Mouse (Mus musculus): ENCODE data around the gene Tex33. TPM values are rescaled to one million over a fixed set of nuclear protein-coding genes. Genes with fewer than 3 reads are reported as not detected.

Gene Tex33
- polyA plus RNA-seq, 1 experiment, result not detected

DNA sequence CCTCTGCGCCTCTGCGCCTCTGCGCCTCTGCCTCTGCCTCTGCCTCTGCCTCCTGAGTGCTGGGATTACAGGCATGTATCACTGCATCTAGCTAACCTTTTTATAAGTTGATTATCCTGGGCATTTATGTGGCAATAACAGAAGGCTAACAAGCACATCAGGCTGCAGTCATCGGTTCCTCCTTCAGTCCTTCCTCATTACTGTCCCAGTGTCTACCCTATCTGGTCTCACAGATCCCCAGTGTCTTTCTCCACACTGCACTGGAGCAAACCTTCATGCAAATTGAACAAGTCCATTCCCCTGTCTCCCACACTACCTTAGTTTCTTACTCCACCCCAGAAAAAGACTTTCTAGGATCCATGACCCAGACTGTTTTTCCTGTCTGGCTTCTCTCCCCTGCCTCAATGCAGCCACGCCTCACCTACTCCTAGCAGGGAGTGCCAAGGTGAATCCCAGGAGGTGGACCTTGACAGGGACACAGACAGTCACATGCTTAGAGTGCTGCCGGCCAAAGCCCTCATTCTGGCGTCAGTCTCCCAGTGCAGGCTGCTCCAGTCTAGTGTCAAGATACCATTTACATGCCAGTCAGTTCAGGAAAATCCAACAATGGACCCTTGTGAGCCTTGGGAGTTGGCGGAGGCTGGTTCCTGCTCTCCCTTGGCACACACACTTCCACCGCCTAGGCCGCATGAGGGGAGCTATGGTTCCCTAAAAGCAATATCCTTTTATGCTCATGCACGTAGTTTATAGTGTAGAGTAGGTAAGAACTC, 12.1 kb downstream of the Tex33 start:
- 0 out of 2 replicates have a peak, but pooled peaks cover 4% of the 10 kb centered on the region for H3K4me1 ChIP-seq (ENCODE audit: control insufficient read depth, insufficient read depth, low read length)
- TF ChIP-seq CTCF (IDR thresholded peaks at IDR 0.05; ENCODE audit: extremely low read depth, insufficient read depth, low read length) (no peak), POLR2A (IDR thresholded peaks at IDR 0.05; ENCODE audit: extremely low read depth, insufficient read depth, low read length) (no peak)
- H3K27ac ChIP-seq (ENCODE audit: insufficient read depth, low read length), result peak overlapping the region; percentile 79; the same call in 1 of the 2 replicates
- H3K4me3 ChIP-seq (ENCODE audit: insufficient read depth, low read length), result no peak overlapping the region

DNA sequence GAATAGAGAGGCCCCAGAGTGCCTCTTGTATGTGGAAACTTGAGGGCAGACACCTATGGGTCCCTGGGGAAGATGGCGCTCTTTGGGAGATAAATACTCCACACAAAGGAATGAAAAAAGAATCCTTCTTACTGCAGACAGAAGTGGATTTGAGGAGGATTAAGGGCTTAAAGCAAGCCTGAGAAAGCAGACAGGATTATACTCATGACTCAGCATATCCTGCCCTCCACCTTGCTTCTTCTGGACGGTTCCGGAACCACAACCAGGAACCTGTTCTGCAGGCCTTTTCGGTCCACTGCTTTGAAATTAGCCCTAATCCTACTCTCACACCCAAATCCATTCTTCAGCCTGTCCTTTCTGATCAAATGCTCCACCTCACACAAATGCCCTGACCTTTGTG, 13.6 kb downstream of the Tex33 start:
- Histone ChIP-seq H3K27ac (ENCODE audit: insufficient read depth, low read length) (no peak overlapping the region), H3K4me3 (ENCODE audit: insufficient read depth, low read length) (no peak overlapping the region), H3K4me1 (ENCODE audit: control insufficient read depth, insufficient read depth, low read length) (peaks cover 4% of the 10 kb centered on the region; the same call in 1 of the 2 replicates)
- TF ChIP-seq CTCF (IDR thresholded peaks at IDR 0.05; ENCODE audit: extremely low read depth, insufficient read depth, low read length), result no peak
- no peak for TF ChIP-seq POLR2A (IDR thresholded peaks at IDR 0.05; ENCODE audit: extremely low read depth, insufficient read depth, low read length)

DNA sequence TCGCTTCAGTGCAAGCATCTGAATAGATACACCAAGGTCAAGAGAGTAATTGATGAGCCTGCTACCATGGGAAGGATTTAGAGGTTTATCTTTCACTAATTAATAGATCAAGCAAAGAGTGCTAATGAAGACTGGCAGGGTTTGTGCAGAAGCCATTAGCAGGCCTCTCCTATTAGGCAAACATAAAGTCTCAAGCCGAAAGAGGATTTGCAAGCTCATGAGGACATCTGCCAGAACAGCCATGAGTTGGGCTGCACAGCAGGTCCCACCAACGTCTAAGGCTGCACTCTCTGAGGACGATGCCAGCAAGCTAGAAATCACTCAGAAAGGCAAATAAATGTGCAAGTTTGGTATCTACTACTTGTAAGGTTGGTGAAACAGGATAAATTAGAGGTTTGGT, 15.0 kb downstream of the Tex33 start:
- H3K27ac ChIP-seq (ENCODE audit: insufficient read depth, low read length), result no peak overlapping the region
- H3K4me3 ChIP-seq (ENCODE audit: insufficient read depth, low read length), result no peak overlapping the region
- peaks cover 4% of the 10 kb centered on the region; the same call in 1 of the 2 replicates for H3K4me1 ChIP-seq (ENCODE audit: control insufficient read depth, insufficient read depth, low read length)
- TF ChIP-seq POLR2A (IDR thresholded peaks at IDR 0.05; ENCODE audit: extremely low read depth, insufficient read depth, low read length), result no peak
- no peak for TF ChIP-seq CTCF (IDR thresholded peaks at IDR 0.05; ENCODE audit: extremely low read depth, insufficient read depth, low read length)

DNA sequence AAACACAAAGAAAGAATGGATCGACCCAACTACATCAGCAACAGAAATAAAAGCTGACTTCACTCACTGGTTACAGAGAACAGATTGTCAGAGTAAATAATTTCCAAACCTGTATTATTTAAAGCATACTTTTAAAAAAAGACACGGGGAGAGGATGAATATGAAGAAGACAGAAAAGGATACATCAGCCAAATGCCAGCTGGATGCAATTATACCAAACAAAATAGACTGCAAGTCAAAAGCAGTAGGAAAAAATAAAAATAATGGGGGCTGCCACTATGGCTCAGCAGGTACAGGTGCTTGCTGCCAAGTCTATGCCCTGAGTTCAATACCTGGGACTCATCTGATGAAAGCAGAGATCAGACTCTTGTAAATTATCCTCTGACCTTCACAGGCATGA, 15.5 kb downstream of the Tex33 start:
- no peak overlapping the region for H3K4me3 ChIP-seq (ENCODE audit: insufficient read depth, low read length)

DNA sequence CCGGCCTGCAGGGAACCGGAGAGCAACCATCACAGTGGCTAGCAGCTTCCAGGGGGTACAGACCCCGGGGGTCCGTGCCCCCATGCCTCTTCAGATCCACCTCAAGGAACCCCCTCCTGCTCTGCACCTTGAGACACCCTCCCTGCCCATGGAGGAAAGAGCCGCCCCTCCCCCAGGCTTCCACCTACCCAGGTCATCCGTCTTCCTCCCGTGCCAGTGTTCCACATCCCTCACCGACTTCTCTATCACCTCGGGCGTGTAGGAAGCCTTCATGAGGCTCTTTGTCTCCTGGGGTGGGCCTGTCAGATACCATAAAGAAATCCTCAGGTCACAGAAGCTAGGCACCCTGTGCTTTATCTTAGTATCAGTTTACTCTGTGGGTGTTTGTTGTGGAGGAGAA, 17.2 kb downstream of the Tex33 start:
- no peak overlapping the region for H3K27ac ChIP-seq (ENCODE audit: insufficient read depth, low read length)

More for the DNA sequence above, 15.5 kb downstream of the Tex33 start:
- TF ChIP-seq CTCF (IDR thresholded peaks at IDR 0.05; ENCODE audit: extremely low read depth, insufficient read depth, low read length) (no peak), POLR2A (IDR thresholded peaks at IDR 0.05; ENCODE audit: extremely low read depth, insufficient read depth, low read length) (no peak)
- Histone ChIP-seq H3K4me1 (ENCODE audit: control insufficient read depth, insufficient read depth, low read length) (peaks cover 4% of the 10 kb centered on the region; the same call in 1 of the 2 replicates), H3K27ac (ENCODE audit: insufficient read depth, low read length) (no peak overlapping the region)

DNA sequence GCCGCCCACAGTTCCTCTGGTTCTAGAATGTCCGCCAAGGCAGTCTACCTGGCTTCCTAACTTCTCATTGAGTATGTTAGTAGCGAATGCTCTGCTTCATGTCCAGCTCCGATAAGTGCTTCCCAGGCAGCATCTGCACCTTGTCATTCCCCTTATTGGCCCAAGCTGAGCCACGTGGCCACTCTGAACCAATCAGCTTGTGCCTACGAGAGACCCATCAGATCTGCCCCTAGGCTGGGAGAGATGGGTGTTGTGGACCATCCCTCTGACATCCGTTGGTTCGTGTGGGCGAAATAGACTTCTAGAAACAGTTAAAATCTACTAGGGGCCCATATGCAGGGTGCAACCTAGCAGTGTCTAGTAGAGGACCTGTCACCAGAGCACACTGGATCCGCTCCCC, 17.9 kb downstream of the Tex33 start:
- TF ChIP-seq CTCF (IDR thresholded peaks at IDR 0.05; ENCODE audit: extremely low read depth, insufficient read depth, low read length) (no peak), POLR2A (IDR thresholded peaks at IDR 0.05; ENCODE audit: extremely low read depth, insufficient read depth, low read length) (no peak)
- Histone ChIP-seq H3K27ac (ENCODE audit: insufficient read depth, low read length) (no peak overlapping the region), H3K4me1 (ENCODE audit: control insufficient read depth, insufficient read depth, low read length) (peaks cover 6% of the 10 kb centered on the region)

More for the DNA sequence above, 17.2 kb downstream of the Tex33 start:
- Histone ChIP-seq H3K4me1 (ENCODE audit: control insufficient read depth, insufficient read depth, low read length) (peaks cover 6% of the 10 kb centered on the region), H3K4me3 (ENCODE audit: insufficient read depth, low read length) (no peak overlapping the region)
- TF ChIP-seq CTCF (IDR thresholded peaks at IDR 0.05; ENCODE audit: extremely low read depth, insufficient read depth, low read length) (no peak), POLR2A (IDR thresholded peaks at IDR 0.05; ENCODE audit: extremely low read depth, insufficient read depth, low read length) (no peak)

DNA sequence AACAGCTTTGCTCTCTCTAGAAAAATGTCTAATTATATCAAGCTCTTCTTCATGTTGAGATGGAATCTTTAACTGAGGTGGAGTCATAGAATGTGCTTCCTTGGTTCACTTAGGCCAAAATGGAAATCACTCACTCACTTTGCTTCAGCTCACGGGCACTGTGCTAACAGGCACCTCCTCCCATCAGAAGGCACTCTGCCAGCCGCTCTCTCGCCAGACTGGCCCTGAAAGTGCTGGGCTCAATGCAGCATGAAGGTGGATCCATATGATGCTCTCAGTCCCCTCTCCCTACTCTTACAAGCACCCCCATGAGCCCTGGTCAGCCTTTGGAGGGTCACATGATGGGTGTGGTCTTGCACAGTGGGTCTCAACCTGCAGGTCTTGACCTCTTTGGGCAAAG, 21.5 kb downstream of the Tex33 start:
- no peak for TF ChIP-seq POLR2A (IDR thresholded peaks at IDR 0.05; ENCODE audit: extremely low read depth, insufficient read depth, low read length)
- TF ChIP-seq CTCF (IDR thresholded peaks at IDR 0.05; ENCODE audit: extremely low read depth, insufficient read depth, low read length), result no peak
- no peak overlapping the region for H3K27ac ChIP-seq (ENCODE audit: insufficient read depth, low read length)
- H3K4me1 ChIP-seq (ENCODE audit: control insufficient read depth, insufficient read depth, low read length), result peaks cover 3% of the 10 kb centered on the region
- no peak overlapping the region for H3K4me3 ChIP-seq (ENCODE audit: insufficient read depth, low read length)

More for the DNA sequence above, 17.9 kb downstream of the Tex33 start:
- no peak overlapping the region for H3K4me3 ChIP-seq (ENCODE audit: insufficient read depth, low read length)

DNA sequence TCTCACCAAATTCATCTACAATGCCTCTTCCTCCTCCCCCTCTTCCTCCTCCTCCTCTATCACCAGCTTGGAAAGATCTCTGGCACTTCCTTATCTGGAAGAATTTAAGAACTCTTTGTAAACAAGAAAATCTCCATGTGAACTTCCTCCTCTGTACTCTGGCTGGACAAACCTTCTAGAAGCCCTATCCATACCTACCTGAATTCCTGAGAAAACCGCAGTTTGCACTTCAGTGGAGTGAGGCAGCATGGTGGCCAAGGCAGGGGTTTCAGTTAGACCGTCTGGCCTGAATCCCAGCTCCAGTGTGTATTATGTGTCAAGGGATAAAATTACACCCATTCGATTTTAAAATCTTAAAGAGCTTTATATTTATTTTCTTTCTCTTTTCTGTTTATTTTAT, 22.9 kb downstream of the Tex33 start:
- Histone ChIP-seq H3K27ac (ENCODE audit: insufficient read depth, low read length) (no peak overlapping the region), H3K4me1 (ENCODE audit: control insufficient read depth, insufficient read depth, low read length) (peaks cover 3% of the 10 kb centered on the region), H3K4me3 (ENCODE audit: insufficient read depth, low read length) (no peak overlapping the region)
- no peak for TF ChIP-seq CTCF (IDR thresholded peaks at IDR 0.05; ENCODE audit: extremely low read depth, insufficient read depth, low read length)

DNA sequence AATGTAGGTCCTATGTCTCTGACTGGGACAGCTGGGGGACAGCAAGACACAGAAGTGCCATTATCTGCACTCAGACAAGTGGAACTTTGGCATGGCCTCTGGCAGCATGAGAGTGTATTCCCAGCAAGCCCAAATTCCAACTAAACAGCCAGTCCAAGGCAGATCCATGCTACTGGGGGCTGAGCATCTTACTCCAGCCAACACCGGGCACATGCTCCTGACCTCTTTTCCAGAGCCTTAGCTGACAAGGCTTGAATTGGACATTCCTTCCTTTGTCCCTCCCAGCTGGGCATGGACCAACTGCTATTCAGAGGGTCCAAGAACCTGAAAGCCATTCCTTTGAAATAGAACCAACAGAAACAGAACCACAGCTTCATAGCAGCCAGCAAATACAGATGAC, 26.1 kb downstream of the Tex33 start:
- Histone ChIP-seq H3K4me1 (ENCODE audit: control insufficient read depth, insufficient read depth, low read length) (peaks cover 3% of the 10 kb centered on the region), H3K27ac (ENCODE audit: insufficient read depth, low read length) (no peak overlapping the region), H3K4me3 (ENCODE audit: insufficient read depth, low read length) (no peak overlapping the region)
- TF ChIP-seq POLR2A (IDR thresholded peaks at IDR 0.05; ENCODE audit: extremely low read depth, insufficient read depth, low read length), result no peak
- TF ChIP-seq CTCF (IDR thresholded peaks at IDR 0.05; ENCODE audit: extremely low read depth, insufficient read depth, low read length), result no peak

DNA sequence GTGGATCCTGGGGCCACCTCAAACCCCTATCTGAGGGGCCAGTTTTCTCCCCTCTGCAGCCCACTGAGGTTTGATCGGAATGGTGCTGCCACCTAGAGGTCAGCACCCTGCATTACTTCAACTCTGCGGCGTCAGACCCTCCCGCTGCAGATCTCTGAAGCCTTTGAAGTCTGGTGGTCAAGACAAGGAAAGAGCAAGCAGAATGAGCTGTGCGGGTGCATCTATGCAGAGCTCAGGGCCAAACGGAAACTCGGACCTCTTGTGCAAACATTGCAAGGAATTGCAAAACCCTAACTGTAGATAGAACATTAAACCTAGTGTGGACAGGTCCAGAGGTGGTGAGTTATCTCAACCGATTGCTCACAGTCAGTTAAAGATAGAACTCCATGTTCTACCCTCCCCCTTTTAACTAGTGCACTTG, 26.8 kb downstream of the Tex33 start:
- H3K4me1 ChIP-seq (ENCODE audit: control insufficient read depth, insufficient read depth, low read length), result no peaks in the 10 kb centered on the region; the same call in 1 of the 2 replicates
- H3K27ac ChIP-seq (ENCODE audit: insufficient read depth, low read length), result no peak overlapping the region
- H3K4me3 ChIP-seq (ENCODE audit: insufficient read depth, low read length), result no peak overlapping the region
- TF ChIP-seq CTCF (IDR thresholded peaks at IDR 0.05; ENCODE audit: extremely low read depth, insufficient read depth, low read length) (peak; percentile 75), POLR2A (IDR thresholded peaks at IDR 0.05; ENCODE audit: extremely low read depth, insufficient read depth, low read length) (no peak)

Measured in cortical plate, adult 2 months (tissue).